Mouse (Mus musculus): Measurements from ENCODE around the gene Apaf1. TPM values are rescaled to one million over a fixed set of nuclear protein-coding genes. Genes with fewer than 3 reads are reported as not detected.

The Apaf1 gene
- total and polyA plus RNA-seq, 3 experiments, result 12.8 to 14.3 TPM; not detected in 1

GRCm38 (mm10) chr10:91027964-91028363, 54.6 kb downstream of the Apaf1 start:
- DNase-seq (ENCODE audit: low read depth, low spot score), result no peak
- H3K4me1 ChIP-seq (ENCODE audit: control insufficient read depth in 1 of 2, insufficient read depth in 2 of 2, low read length in 2 of 2), result no peaks in the 10 kb centered on the region
- no peak overlapping the region for H3K4me3 ChIP-seq (ENCODE audit: control insufficient read depth in 1 of 2, insufficient read depth in 1 of 2, low read depth in 2 of 2, low read length in 2 of 2)
- no peaks in the 10 kb centered on the region; a peak in 2 of 4 replicates for H3K36me3 ChIP-seq (ENCODE audit: control insufficient read depth in 1 of 2, insufficient read depth in 2 of 2, low read length in 2 of 2)
- H3K79me2 ChIP-seq (ENCODE audit: control insufficient read depth, insufficient read depth, low read length, poor library complexity), result no peaks in the 10 kb centered on the region
- H3K27me3 ChIP-seq (ENCODE audit: control insufficient read depth in 1 of 2, insufficient read depth in 2 of 2, low read length in 2 of 2), result no peaks in the 10 kb centered on the region
- no peak overlapping the region for H3K27ac ChIP-seq (ENCODE audit: control insufficient read depth, low read depth, low read length)
- H3K9me3 ChIP-seq (replicated peaks; ENCODE audit: insufficient read depth, low read length), result no peaks in the 10 kb centered on the region
- TF ChIP-seq TBP (IDR thresholded peaks at IDR 0.05; ENCODE audit: low read depth, low read length) (no peak), KAT2A (conservative IDR thresholded peaks at IDR 0.05; ENCODE audit: low read depth, low read length) (no peak), EP300 (IDR thresholded peaks at IDR 0.05; ENCODE audit: low read depth in 1 of 2, low read length in 2 of 2) (no peak), RCOR1 (IDR thresholded peaks at IDR 0.05; ENCODE audit: low read depth, low read length) (no peak), RAD21 (IDR thresholded peaks at IDR 0.05; ENCODE audit: low read depth, low read length) (no peak), UBTF (IDR thresholded peaks at IDR 0.05; ENCODE audit: borderline replicate concordance, insufficient read depth, low read depth, low read length) (no peak), USF2 (IDR thresholded peaks at IDR 0.05; ENCODE audit: borderline replicate concordance in 1 of 2, insufficient read depth in 1 of 2, low read depth in 1 of 2, low read length in 2 of 2) (no peak), TAL1 (IDR thresholded peaks at IDR 0.05; ENCODE audit: low read length) (no peak), ZKSCAN1 (IDR thresholded peaks at IDR 0.05; ENCODE audit: low read depth, low read length) (no peak)
- H3K9ac ChIP-seq (ENCODE audit: control insufficient read depth, low read depth, low read length, poor library complexity, severe bottlenecking), result no peak overlapping the region

DNA sequence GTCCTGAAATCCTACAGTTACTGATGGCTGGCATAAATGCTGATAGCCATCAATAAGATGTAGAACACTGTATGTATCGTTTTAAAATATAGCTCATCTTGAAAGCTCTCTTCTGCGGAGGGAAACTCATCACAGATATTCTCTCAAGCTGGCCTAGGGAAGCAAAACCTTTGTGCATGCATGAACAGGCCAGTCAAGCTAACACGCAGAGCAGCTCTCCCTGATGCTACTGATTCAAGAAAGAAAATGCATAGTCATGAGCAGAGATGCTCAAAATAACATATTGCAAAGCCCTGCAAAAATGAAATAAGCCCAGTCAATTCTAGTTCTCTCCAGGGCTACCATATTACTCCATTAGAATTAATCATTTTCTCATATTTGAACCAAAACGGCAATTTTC, 55.1 kb downstream of the Apaf1 start:
- H3K79me2 ChIP-seq (ENCODE audit: control insufficient read depth, insufficient read depth, low read length, poor library complexity), result no peaks in the 10 kb centered on the region
- no peak for DNase-seq (ENCODE audit: low read depth, low spot score)
- TF ChIP-seq BHLHE40 (IDR thresholded peaks at IDR 0.05; ENCODE audit: borderline replicate concordance, low read depth, low read length) (no peak), ELF1 (IDR thresholded peaks at IDR 0.05; ENCODE audit: low read depth, low read length) (no peak), ZC3H11A (IDR thresholded peaks at IDR 0.05; ENCODE audit: low read depth, low read length) (no peak)
- H3K27ac ChIP-seq (ENCODE audit: control insufficient read depth, low read depth, low read length), result no peak overlapping the region
- no peaks in the 10 kb centered on the region for H3K27me3 ChIP-seq (ENCODE audit: control insufficient read depth in 1 of 2, insufficient read depth in 2 of 2, low read length in 2 of 2)
- H3K36me3 ChIP-seq (ENCODE audit: control insufficient read depth in 1 of 2, insufficient read depth in 2 of 2, low read length in 2 of 2), result no peaks in the 10 kb centered on the region; a peak in 2 of 4 replicates
- no peak overlapping the region for H3K4me3 ChIP-seq (ENCODE audit: control insufficient read depth in 1 of 2, insufficient read depth in 1 of 2, low read depth in 2 of 2, low read length in 2 of 2)
- no peaks in the 10 kb centered on the region for H3K9me3 ChIP-seq (replicated peaks; ENCODE audit: insufficient read depth, low read length)
- H3K9ac ChIP-seq (ENCODE audit: control insufficient read depth, low read depth, low read length, poor library complexity, severe bottlenecking), result no peak overlapping the region
- H3K4me1 ChIP-seq (ENCODE audit: control insufficient read depth in 1 of 2, insufficient read depth in 2 of 2, low read length in 2 of 2), result no peaks in the 10 kb centered on the region

- no peaks in the 10 kb centered on the region for H3K9me3 ChIP-seq (replicated peaks; ENCODE audit: insufficient read depth, low read length)
- H3K4me1 ChIP-seq (ENCODE audit: control insufficient read depth in 1 of 2, insufficient read depth in 2 of 2, low read length in 2 of 2), result no peaks in the 10 kb centered on the region
- H3K9ac ChIP-seq (ENCODE audit: control insufficient read depth, low read depth, low read length, poor library complexity, severe bottlenecking), result no peak overlapping the region
- H3K36me3 ChIP-seq (ENCODE audit: control insufficient read depth in 1 of 2, insufficient read depth in 2 of 2, low read length in 2 of 2), result no peaks in the 10 kb centered on the region; a peak in 1 of 4 replicates
- H3K4me3 ChIP-seq (ENCODE audit: control insufficient read depth in 1 of 2, insufficient read depth in 1 of 2, low read depth in 2 of 2, low read length in 2 of 2), result no peak overlapping the region
- TF ChIP-seq HCFC1 (IDR thresholded peaks at IDR 0.05; ENCODE audit: low read depth, low read length) (no peak), NELFE (IDR thresholded peaks at IDR 0.05; ENCODE audit: low read depth, low read length) (no peak), CHD1 (IDR thresholded peaks at IDR 0.05; ENCODE audit: low read depth, low read length) (no peak), MYB (IDR thresholded peaks at IDR 0.05; ENCODE audit: low read depth, low read length) (no peak), BHLHE40 (IDR thresholded peaks at IDR 0.05; ENCODE audit: borderline replicate concordance, low read depth, low read length) (no peak), RAD21 (IDR thresholded peaks at IDR 0.05; ENCODE audit: low read depth, low read length) (no peak), TAL1 (IDR thresholded peaks at IDR 0.05; ENCODE audit: low read length) (no peak), USF2 (IDR thresholded peaks at IDR 0.05; ENCODE audit: borderline replicate concordance in 1 of 2, insufficient read depth in 1 of 2, low read depth in 1 of 2, low read length in 2 of 2) (no peak), ZKSCAN1 (IDR thresholded peaks at IDR 0.05; ENCODE audit: low read depth, low read length) (no peak), RCOR1 (IDR thresholded peaks at IDR 0.05; ENCODE audit: low read depth, low read length) (no peak), SMC3 (IDR thresholded peaks at IDR 0.05; ENCODE audit: low read depth, low read length) (no peak), GATA1 (IDR thresholded peaks at IDR 0.05; ENCODE audit: low read depth, low read length) (no peak), CHD2 (IDR thresholded peaks at IDR 0.05; ENCODE audit: low read length) (no peak), GABPA (IDR thresholded peaks at IDR 0.05; ENCODE audit: low read depth, low read length) (no peak), USF1 (IDR thresholded peaks at IDR 0.05; ENCODE audit: low read depth, low read length) (no peak), MAX (IDR thresholded peaks at IDR 0.05; ENCODE audit: low read length) (no peak)
- DNase-seq (ENCODE audit: low read depth, low spot score), result no peak
- H3K79me2 ChIP-seq (ENCODE audit: control insufficient read depth, insufficient read depth, low read length, poor library complexity), result no peaks in the 10 kb centered on the region
- no peaks in the 10 kb centered on the region for H3K27me3 ChIP-seq (ENCODE audit: control insufficient read depth in 1 of 2, insufficient read depth in 2 of 2, low read length in 2 of 2)
- H3K27ac ChIP-seq (ENCODE audit: control insufficient read depth, low read depth, low read length), result no peak overlapping the region
Observed at GRCm38 (mm10) chr10:91005858-91006538, 76.6 kb downstream of the Apaf1 start.

Data from MEL (cell line).